Mouse (Mus musculus): ENCODE measurements around the gene Prkd2.

The Prkd2 gene

GRCm38 (mm10) chr7:16917447-16917846, 74.7 kb downstream of the Prkd2 start:
- DNase-seq (ENCODE audit: low read depth): no peak

GRCm38 (mm10) chr7:16918014-16918413, 75.3 kb downstream of the Prkd2 start:
- DNase-seq (ENCODE audit: low read depth): no peak

- peak; percentile 62 for DNase-seq (ENCODE audit: low read depth)
Measured at GRCm38 (mm10) chr7:16918670-16919069, 76.0 kb downstream of the Prkd2 start.

- peak; percentile 53 for DNase-seq (ENCODE audit: low read depth)
Measured at GRCm38 (mm10) chr7:16919395-16920149, 76.9 kb downstream of the Prkd2 start.

All from NIH3T3 (cell line).